Mouse (Mus musculus): Measurements from ENCODE around the gene Vwf. TPM values are rescaled to one million over a fixed set of nuclear protein-coding genes. Genes with fewer than 3 reads are reported as not detected.

The Vwf gene
- polyA plus RNA-seq, 1 experiment from 2014 or later: 21.4 TPM

- WGBS: 34% methylated on average over 6 of the region's 6 CpGs
- H3K9me3 ChIP-seq (replicated peaks): no peaks in the 10 kb centered on the region
- H3K27ac ChIP-seq (ENCODE audit: poor library complexity, severe bottlenecking): no peak overlapping the region
- ATAC-seq (ENCODE audit: insufficient number of reproducible peaks, low FRiP score): no peak
- H3K4me3 ChIP-seq: no peak overlapping the region
- H3K27me3 ChIP-seq (replicated peaks): no peaks in the 10 kb centered on the region; the same call in 1 of the 2 replicates
- H3K4me2 ChIP-seq: no peak overlapping the region
- H3K9ac ChIP-seq: no peak overlapping the region
- H3K4me1 ChIP-seq (replicated peaks): peaks cover 22% of the 10 kb centered on the region
- H3K36me3 ChIP-seq: no peaks in the 10 kb centered on the region
Measured at GRCm38 (mm10) chr6:125541296-125541695, 5.3 kb upstream of the Vwf start.

GRCm38 (mm10) chr6:125548406-125548805 is 1.8 kb downstream of the Vwf start:
- Histone ChIP-seq H3K4me3 (no peak overlapping the region), H3K4me2 (no peak overlapping the region), H3K4me1 (replicated peaks) (no peaks in the 10 kb centered on the region), H3K9ac (no peak overlapping the region), H3K27me3 (replicated peaks) (no peaks in the 10 kb centered on the region), H3K9me3 (replicated peaks) (no peaks in the 10 kb centered on the region), H3K27ac (ENCODE audit: poor library complexity, severe bottlenecking) (no peak overlapping the region), H3K36me3 (no peaks in the 10 kb centered on the region)
- 62% methylated on average over 10 of the region's 10 CpGs for WGBS
- ATAC-seq (ENCODE audit: insufficient number of reproducible peaks, low FRiP score): no peak

GRCm38 (mm10) chr6:125550172-125550571 is 3.6 kb downstream of the Vwf start:
- Histone ChIP-seq H3K9me3 (replicated peaks) (no peaks in the 10 kb centered on the region), H3K36me3 (no peaks in the 10 kb centered on the region), H3K9ac (no peak overlapping the region), H3K4me2 (no peak overlapping the region), H3K4me3 (no peak overlapping the region), H3K27me3 (replicated peaks) (no peaks in the 10 kb centered on the region), H3K4me1 (replicated peaks) (no peaks in the 10 kb centered on the region), H3K27ac (ENCODE audit: poor library complexity, severe bottlenecking) (no peak overlapping the region)
- no peak for ATAC-seq (ENCODE audit: insufficient number of reproducible peaks, low FRiP score)
- 54% methylated on average over 5 of the region's 5 CpGs for WGBS

GRCm38 (mm10) chr6:125552760-125553159 is 6.2 kb downstream of the Vwf start:
- H3K9ac ChIP-seq: no peak overlapping the region
- H3K27me3 ChIP-seq (replicated peaks): no peaks in the 10 kb centered on the region
- no peak overlapping the region for H3K4me3 ChIP-seq
- ATAC-seq (ENCODE audit: insufficient number of reproducible peaks, low FRiP score): peak; percentile 64
- WGBS: 37% methylated on average over 6 of the region's 6 CpGs
- no peaks in the 10 kb centered on the region for H3K4me1 ChIP-seq (replicated peaks)
- no peaks in the 10 kb centered on the region for H3K36me3 ChIP-seq
- 0 out of 2 replicates have a peak overlapping the region, but pooled peaks have one; percentile 7 for H3K27ac ChIP-seq (ENCODE audit: poor library complexity, severe bottlenecking)
- peak overlapping the region; percentile 26 for H3K4me2 ChIP-seq
- no peaks in the 10 kb centered on the region for H3K9me3 ChIP-seq (replicated peaks)

GRCm38 (mm10) chr6:125553551-125553950 is 7.0 kb downstream of the Vwf start:
- Histone ChIP-seq H3K4me2 (peak overlapping the region; percentile 26), H3K27me3 (replicated peaks) (no peaks in the 10 kb centered on the region), H3K4me3 (peak overlapping the region; percentile 0; the same call in 1 of the 2 replicates), H3K9ac (no peak overlapping the region), H3K9me3 (replicated peaks) (no peaks in the 10 kb centered on the region), H3K36me3 (no peaks in the 10 kb centered on the region), H3K27ac (ENCODE audit: poor library complexity, severe bottlenecking) (no peak overlapping the region), H3K4me1 (replicated peaks) (peaks cover 1% of the 10 kb centered on the region; the same call in 1 of the 2 replicates)
- ATAC-seq (ENCODE audit: insufficient number of reproducible peaks, low FRiP score): no peak
- 71% methylated on average over 4 of the region's 4 CpGs for WGBS

GRCm38 (mm10) chr6:125558831-125559230 is 12.3 kb downstream of the Vwf start:
- no peaks in the 10 kb centered on the region for H3K36me3 ChIP-seq
- H3K27me3 ChIP-seq (replicated peaks): no peaks in the 10 kb centered on the region
- H3K9me3 ChIP-seq (replicated peaks): no peaks in the 10 kb centered on the region
- WGBS: 53% methylated on average over 8 of the region's 8 CpGs
- H3K4me2 ChIP-seq: no peak overlapping the region
- no peak overlapping the region for H3K9ac ChIP-seq
- H3K4me1 ChIP-seq (replicated peaks): peaks cover 7% of the 10 kb centered on the region
- ATAC-seq (ENCODE audit: insufficient number of reproducible peaks, low FRiP score): no peak
- H3K27ac ChIP-seq (ENCODE audit: poor library complexity, severe bottlenecking): no peak overlapping the region
- no peak overlapping the region for H3K4me3 ChIP-seq

GRCm38 (mm10) chr6:125561031-125561430 is 14.5 kb downstream of the Vwf start:
- H3K4me3 ChIP-seq: no peak overlapping the region
- H3K27ac ChIP-seq (ENCODE audit: poor library complexity, severe bottlenecking): no peak overlapping the region
- no peak overlapping the region for H3K4me2 ChIP-seq
- no peak overlapping the region for H3K9ac ChIP-seq
- no peaks in the 10 kb centered on the region for H3K9me3 ChIP-seq (replicated peaks)
- peaks cover 7% of the 10 kb centered on the region for H3K4me1 ChIP-seq (replicated peaks)
- WGBS: 79% methylated on average over 5 of the region's 5 CpGs
- H3K27me3 ChIP-seq (replicated peaks): no peaks in the 10 kb centered on the region
- H3K36me3 ChIP-seq: no peaks in the 10 kb centered on the region
- no peak for ATAC-seq (ENCODE audit: insufficient number of reproducible peaks, low FRiP score)

- Histone ChIP-seq H3K9me3 (replicated peaks) (no peaks in the 10 kb centered on the region), H3K4me3 (no peak overlapping the region), H3K9ac (no peak overlapping the region), H3K36me3 (no peaks in the 10 kb centered on the region), H3K4me2 (no peak overlapping the region), H3K27me3 (replicated peaks) (no peaks in the 10 kb centered on the region), H3K27ac (ENCODE audit: poor library complexity, severe bottlenecking) (no peak overlapping the region), H3K4me1 (replicated peaks) (peaks cover 7% of the 10 kb centered on the region)
- 85% methylated on average over 2 of the region's 2 CpGs for WGBS
- no peak for ATAC-seq (ENCODE audit: insufficient number of reproducible peaks, low FRiP score)
Measured at GRCm38 (mm10) chr6:125561521-125561920, 14.9 kb downstream of the Vwf start.

GRCm38 (mm10) chr6:125564812-125565281 is 18.3 kb downstream of the Vwf start:
- Histone ChIP-seq H3K9me3 (replicated peaks) (no peaks in the 10 kb centered on the region), H3K4me3 (no peak overlapping the region), H3K4me1 (replicated peaks) (peaks cover 13% of the 10 kb centered on the region), H3K36me3 (no peaks in the 10 kb centered on the region), H3K27ac (ENCODE audit: poor library complexity, severe bottlenecking) (no peak overlapping the region), H3K27me3 (replicated peaks) (no peaks in the 10 kb centered on the region), H3K4me2 (no peak overlapping the region), H3K9ac (no peak overlapping the region)
- ATAC-seq (ENCODE audit: insufficient number of reproducible peaks, low FRiP score): peak; percentile 82
- WGBS: 59% methylated on average over 7 of the region's 7 CpGs

GRCm38 (mm10) chr6:125565326-125565725 is 18.8 kb downstream of the Vwf start:
- no peaks in the 10 kb centered on the region for H3K9me3 ChIP-seq (replicated peaks)

GRCm38 (mm10) chr6:125566656-125567055 is 20.1 kb downstream of the Vwf start:
- H3K4me1 ChIP-seq (replicated peaks): peaks cover 13% of the 10 kb centered on the region
- H3K9me3 ChIP-seq (replicated peaks): no peaks in the 10 kb centered on the region
- H3K4me3 ChIP-seq: no peak overlapping the region
- no peaks in the 10 kb centered on the region for H3K27me3 ChIP-seq (replicated peaks)
- no peak for ATAC-seq (ENCODE audit: insufficient number of reproducible peaks, low FRiP score)
- no peak overlapping the region for H3K4me2 ChIP-seq
- no peak overlapping the region for H3K9ac ChIP-seq
- no peak overlapping the region for H3K27ac ChIP-seq (ENCODE audit: poor library complexity, severe bottlenecking)
- no peaks in the 10 kb centered on the region for H3K36me3 ChIP-seq
- 85% methylated on average over 3 of the region's 3 CpGs for WGBS

More at GRCm38 (mm10) chr6:125565326-125565725, 18.8 kb downstream of the Vwf start:
- H3K4me2 ChIP-seq: no peak overlapping the region
- H3K9ac ChIP-seq: no peak overlapping the region
- WGBS: 72% methylated on average over 6 of the region's 6 CpGs
- peaks cover 13% of the 10 kb centered on the region for H3K4me1 ChIP-seq (replicated peaks)
- no peaks in the 10 kb centered on the region for H3K36me3 ChIP-seq
- no peak overlapping the region for H3K27ac ChIP-seq (ENCODE audit: poor library complexity, severe bottlenecking)
- H3K27me3 ChIP-seq (replicated peaks): no peaks in the 10 kb centered on the region
- H3K4me3 ChIP-seq: no peak overlapping the region
- no peak for ATAC-seq (ENCODE audit: insufficient number of reproducible peaks, low FRiP score)

- no peak overlapping the region for H3K9ac ChIP-seq
- H3K4me2 ChIP-seq: no peak overlapping the region
- no peak overlapping the region for H3K27ac ChIP-seq (ENCODE audit: poor library complexity, severe bottlenecking)
- H3K4me1 ChIP-seq (replicated peaks): peaks cover 23% of the 10 kb centered on the region
- WGBS: 59% methylated on average over 2 of the region's 2 CpGs
- H3K27me3 ChIP-seq (replicated peaks): no peaks in the 10 kb centered on the region
- no peaks in the 10 kb centered on the region for H3K9me3 ChIP-seq (replicated peaks)
- no peak for ATAC-seq (ENCODE audit: insufficient number of reproducible peaks, low FRiP score)
- H3K4me3 ChIP-seq: no peak overlapping the region
- H3K36me3 ChIP-seq: no peaks in the 10 kb centered on the region
Measured at GRCm38 (mm10) chr6:125568381-125568780, 21.8 kb downstream of the Vwf start.
